Mouse (Mus musculus): ENCODE data around the gene Svbp.

GRCm38 (mm10) chr4:119234348-119234747 lies 39.2 kb downstream of the Svbp start:
- TF ChIP-seq CTCF (IDR thresholded peaks at IDR 0.05; ENCODE audit: low read depth, low read length) (no peak), POLR2A (IDR thresholded peaks at IDR 0.05; ENCODE audit: extremely low read depth, insufficient read depth, low read length) (no peak)

Data from liver, adult 2 months (tissue).